Mouse (Mus musculus): ENCODE data around the gene Celf2. TPM values are rescaled to one million over a fixed set of nuclear protein-coding genes. Genes with fewer than 3 reads are reported as not detected.

Gene Celf2
- polyA plus RNA-seq, 1 experiment from 2014 or later = 92.4 TPM

- H3K36me3 ChIP-seq (ENCODE audit: control insufficient read depth, insufficient read depth, low read length) = no peaks in the 10 kb centered on the region
- no peak overlapping the region for H3K27ac ChIP-seq (ENCODE audit: low read length)
- H3K27me3 ChIP-seq (ENCODE audit: control insufficient read depth, insufficient read depth, low read depth, low read length) = no peaks in the 10 kb centered on the region
- ATAC-seq (ENCODE audit: low read depth) = no peak
- H3K4me1 ChIP-seq (replicated peaks; ENCODE audit: control insufficient read depth, insufficient read depth, low read length) = no peaks in the 10 kb centered on the region; the same call in 1 of the 2 replicates
- no peak overlapping the region for H3K4me3 ChIP-seq (ENCODE audit: low read length)
- WGBS = 65% methylated on average over 2 of the region's 2 CpGs
- no peaks in the 10 kb centered on the region for H3K9me3 ChIP-seq (ENCODE audit: control insufficient read depth, low read length)
- no peak overlapping the region for H3K4me2 ChIP-seq (ENCODE audit: low read depth, low read length)
- no peak overlapping the region for H3K9ac ChIP-seq (ENCODE audit: low read length)
Observed at GRCm38 (mm10) chr2:6538500-6538899, 970.9 kb downstream of the Celf2 start.

- Histone ChIP-seq H3K4me1 (replicated peaks; ENCODE audit: control insufficient read depth, insufficient read depth, low read length) (no peaks in the 10 kb centered on the region; the same call in 1 of the 2 replicates), H3K27ac (ENCODE audit: low read length) (no peak overlapping the region), H3K9ac (ENCODE audit: low read length) (no peak overlapping the region), H3K9me3 (ENCODE audit: control insufficient read depth, low read length) (no peaks in the 10 kb centered on the region), H3K36me3 (ENCODE audit: control insufficient read depth, insufficient read depth, low read length) (no peaks in the 10 kb centered on the region), H3K4me3 (ENCODE audit: low read length) (no peak overlapping the region), H3K27me3 (ENCODE audit: control insufficient read depth, insufficient read depth, low read depth, low read length) (no peaks in the 10 kb centered on the region), H3K4me2 (ENCODE audit: low read depth, low read length) (no peak overlapping the region)
- ATAC-seq (ENCODE audit: low read depth) = no peak
Observed at GRCm38 (mm10) chr2:6538031-6538430, 971.3 kb downstream of the Celf2 start.

GRCm38 (mm10) chr2:6537326-6537725 lies 972.0 kb downstream of the Celf2 start:
- no peak for ATAC-seq (ENCODE audit: low read depth)
- no peak overlapping the region for H3K4me2 ChIP-seq (ENCODE audit: low read depth, low read length)
- no peak overlapping the region for H3K9ac ChIP-seq (ENCODE audit: low read length)
- no peaks in the 10 kb centered on the region for H3K9me3 ChIP-seq (ENCODE audit: control insufficient read depth, low read length)
- H3K4me1 ChIP-seq (replicated peaks; ENCODE audit: control insufficient read depth, insufficient read depth, low read length) = no peaks in the 10 kb centered on the region; the same call in 1 of the 2 replicates
- no peaks in the 10 kb centered on the region for H3K36me3 ChIP-seq (ENCODE audit: control insufficient read depth, insufficient read depth, low read length)
- no peaks in the 10 kb centered on the region for H3K27me3 ChIP-seq (ENCODE audit: control insufficient read depth, insufficient read depth, low read depth, low read length)
- no peak overlapping the region for H3K27ac ChIP-seq (ENCODE audit: low read length)
- WGBS = 88% methylated on average over 3 of the region's 3 CpGs
- no peak overlapping the region for H3K4me3 ChIP-seq (ENCODE audit: low read length)

- no peaks in the 10 kb centered on the region; the same call in 1 of the 2 replicates for H3K4me1 ChIP-seq (replicated peaks; ENCODE audit: control insufficient read depth, insufficient read depth, low read length)
- H3K27me3 ChIP-seq (ENCODE audit: control insufficient read depth, insufficient read depth, low read depth, low read length) = no peaks in the 10 kb centered on the region
- no peak overlapping the region for H3K9ac ChIP-seq (ENCODE audit: low read length)
- no peaks in the 10 kb centered on the region for H3K36me3 ChIP-seq (ENCODE audit: control insufficient read depth, insufficient read depth, low read length)
- no peak for ATAC-seq (ENCODE audit: low read depth)
- H3K9me3 ChIP-seq (ENCODE audit: control insufficient read depth, low read length) = no peaks in the 10 kb centered on the region
- WGBS = 77% methylated on average over 2 of the region's 2 CpGs
- no peak overlapping the region for H3K4me3 ChIP-seq (ENCODE audit: low read length)
- H3K4me2 ChIP-seq (ENCODE audit: low read depth, low read length) = no peak overlapping the region
- no peak overlapping the region for H3K27ac ChIP-seq (ENCODE audit: low read length)
Observed at GRCm38 (mm10) chr2:6536372-6536771, 973.0 kb downstream of the Celf2 start.

- Histone ChIP-seq H3K27ac (ENCODE audit: low read length) (no peak overlapping the region), H3K4me1 (replicated peaks; ENCODE audit: control insufficient read depth, insufficient read depth, low read length) (no peaks in the 10 kb centered on the region), H3K4me2 (ENCODE audit: low read depth, low read length) (no peak overlapping the region), H3K27me3 (ENCODE audit: control insufficient read depth, insufficient read depth, low read depth, low read length) (no peaks in the 10 kb centered on the region), H3K9ac (ENCODE audit: low read length) (no peak overlapping the region), H3K9me3 (ENCODE audit: control insufficient read depth, low read length) (no peaks in the 10 kb centered on the region), H3K4me3 (ENCODE audit: low read length) (no peak overlapping the region), H3K36me3 (ENCODE audit: control insufficient read depth, insufficient read depth, low read length) (no peaks in the 10 kb centered on the region)
- 68% methylated on average over 4 of the region's 4 CpGs for WGBS
- ATAC-seq (ENCODE audit: low read depth) = no peak
Observed at GRCm38 (mm10) chr2:6532341-6532740, 977.0 kb downstream of the Celf2 start.

GRCm38 (mm10) chr2:6528076-6528475 lies 981.3 kb downstream of the Celf2 start:
- WGBS = 83% methylated on average over 2 of the region's 2 CpGs
- H3K27ac ChIP-seq (ENCODE audit: low read length) = no peak overlapping the region
- ATAC-seq (ENCODE audit: low read depth) = no peak

GRCm38 (mm10) chr2:6526825-6527224 lies 982.5 kb downstream of the Celf2 start:
- no peak for ATAC-seq (ENCODE audit: low read depth)
- H3K27me3 ChIP-seq (ENCODE audit: control insufficient read depth, insufficient read depth, low read depth, low read length) = no peaks in the 10 kb centered on the region
- WGBS = 50% methylated on average over 11 of the region's 11 CpGs

More at GRCm38 (mm10) chr2:6528076-6528475, 981.3 kb downstream of the Celf2 start:
- Histone ChIP-seq H3K36me3 (ENCODE audit: control insufficient read depth, insufficient read depth, low read length) (no peaks in the 10 kb centered on the region), H3K4me2 (ENCODE audit: low read depth, low read length) (no peak overlapping the region), H3K4me1 (replicated peaks; ENCODE audit: control insufficient read depth, insufficient read depth, low read length) (no peaks in the 10 kb centered on the region), H3K4me3 (ENCODE audit: low read length) (no peak overlapping the region), H3K9ac (ENCODE audit: low read length) (no peak overlapping the region), H3K9me3 (ENCODE audit: control insufficient read depth, low read length) (no peaks in the 10 kb centered on the region), H3K27me3 (ENCODE audit: control insufficient read depth, insufficient read depth, low read depth, low read length) (no peaks in the 10 kb centered on the region)

GRCm38 (mm10) chr2:6526311-6526710 lies 983.1 kb downstream of the Celf2 start:
- Histone ChIP-seq H3K27me3 (ENCODE audit: control insufficient read depth, insufficient read depth, low read depth, low read length) (no peaks in the 10 kb centered on the region), H3K4me3 (ENCODE audit: low read length) (no peak overlapping the region), H3K27ac (ENCODE audit: low read length) (no peak overlapping the region), H3K4me2 (ENCODE audit: low read depth, low read length) (no peak overlapping the region), H3K9ac (ENCODE audit: low read length) (no peak overlapping the region), H3K9me3 (ENCODE audit: control insufficient read depth, low read length) (no peaks in the 10 kb centered on the region), H3K4me1 (replicated peaks; ENCODE audit: control insufficient read depth, insufficient read depth, low read length) (no peaks in the 10 kb centered on the region), H3K36me3 (ENCODE audit: control insufficient read depth, insufficient read depth, low read length) (no peaks in the 10 kb centered on the region)
- no peak for ATAC-seq (ENCODE audit: low read depth)
- 27% methylated on average over 4 of the region's 4 CpGs for WGBS

More at GRCm38 (mm10) chr2:6526825-6527224, 982.5 kb downstream of the Celf2 start:
- Histone ChIP-seq H3K4me2 (ENCODE audit: low read depth, low read length) (no peak overlapping the region), H3K9me3 (ENCODE audit: control insufficient read depth, low read length) (no peaks in the 10 kb centered on the region), H3K9ac (ENCODE audit: low read length) (no peak overlapping the region), H3K36me3 (ENCODE audit: control insufficient read depth, insufficient read depth, low read length) (no peaks in the 10 kb centered on the region), H3K4me1 (replicated peaks; ENCODE audit: control insufficient read depth, insufficient read depth, low read length) (no peaks in the 10 kb centered on the region), H3K4me3 (ENCODE audit: low read length) (no peak overlapping the region), H3K27ac (ENCODE audit: low read length) (no peak overlapping the region)

- Histone ChIP-seq H3K4me3 (ENCODE audit: low read length) (no peak overlapping the region), H3K4me1 (replicated peaks; ENCODE audit: control insufficient read depth, insufficient read depth, low read length) (no peaks in the 10 kb centered on the region), H3K36me3 (ENCODE audit: control insufficient read depth, insufficient read depth, low read length) (no peaks in the 10 kb centered on the region), H3K27ac (ENCODE audit: low read length) (no peak overlapping the region), H3K4me2 (ENCODE audit: low read depth, low read length) (no peak overlapping the region), H3K9me3 (ENCODE audit: control insufficient read depth, low read length) (no peaks in the 10 kb centered on the region), H3K27me3 (ENCODE audit: control insufficient read depth, insufficient read depth, low read depth, low read length) (no peaks in the 10 kb centered on the region), H3K9ac (ENCODE audit: low read length) (no peak overlapping the region)
- peak; percentile 51; the same call in 1 of the 2 replicates for ATAC-seq (ENCODE audit: low read depth)
- WGBS = 84% methylated on average over 10 of the region's 10 CpGs
Observed at GRCm38 (mm10) chr2:6523924-6524300, 985.5 kb downstream of the Celf2 start.
